24 mouse cellular contexts compared by ENCODE assay signal in genomic region chr12:98548141-98548540, GRCm38 (mm10). TPM values are rescaled to one million over a fixed set of nuclear protein-coding genes. Genes with fewer than 3 reads are reported as not detected.
DNase-seq lines count a peak whose midpoint lies in the region; ATAC-seq and TF ChIP-seq lines count a peak whose summit lies in the region.
"Had no signal": no experiment of that assay in that cellular context is flagged by ENCODE, and none has a peak within 500 bp of the region (broad histone marks: within the 10 kb centered on the region; RNA-seq: fewer than 3 reads in every experiment).

No protein-coding gene starts in this region.

- 81% methylated on average over 9 of the region's 9 CpGs for WGBS in forebrain, embryonic 15.5 days
- 87% methylated on average over 9 of the region's 9 CpGs for WGBS in forebrain, embryonic 13.5 days
- WGBS in cerebellum, adult 2 months: 11% methylated on average over 9 of the region's 9 CpGs

- ATAC-seq in forebrain, embryonic 15.5 days (replicated peaks): no peak
- ATAC-seq in forebrain, embryonic 13.5 days: no peak
- ATAC-seq: intestine, postnatal 0 days; midbrain, embryonic 15.5 days had no signal

- H3K4me3 ChIP-seq in forebrain, embryonic 15.5 days: no peak overlapping the region
- no peak overlapping the region for H3K4me3 ChIP-seq in forebrain, embryonic 13.5 days
- no peak overlapping the region for H3K4me3 ChIP-seq in cerebellum, adult 2 months (replicated peaks; ENCODE audit: insufficient read depth, low read depth, low read length)
- H3K4me3 ChIP-seq: embryonic facial prominence, embryonic 12.5 days; heart, embryonic 12.5 days; hindbrain, embryonic 12.5 days; left cerebral cortex, adult 2 months; limb, embryonic 10.5 days; liver, embryonic 15.5 days; midbrain, embryonic 15.5 days; neural tube, embryonic 12.5 days had no signal

- no peaks in the 10 kb centered on the region for H3K27me3 ChIP-seq in forebrain, embryonic 15.5 days
- H3K27me3 ChIP-seq in forebrain, embryonic 13.5 days: no peaks in the 10 kb centered on the region
- H3K27me3 ChIP-seq in cerebellum, adult 2 months (ENCODE audit: control insufficient read depth, insufficient read depth, low read length): no peaks in the 10 kb centered on the region
- H3K27me3 ChIP-seq: embryonic facial prominence, embryonic 12.5 days; heart, embryonic 12.5 days; hindbrain, embryonic 12.5 days; liver, embryonic 15.5 days; midbrain, embryonic 15.5 days; neural tube, embryonic 12.5 days had no signal

- no peaks in the 10 kb centered on the region for H3K36me3 ChIP-seq in forebrain, embryonic 15.5 days
- peaks cover 12% of the 10 kb centered on the region; the same call in 1 of the 2 replicates for H3K36me3 ChIP-seq in forebrain, embryonic 13.5 days (ENCODE audit: poor library complexity, severe bottlenecking)
- H3K36me3 ChIP-seq: embryonic facial prominence, embryonic 12.5 days; heart, embryonic 12.5 days; hindbrain, embryonic 12.5 days; limb, embryonic 10.5 days; liver, embryonic 15.5 days; midbrain, embryonic 15.5 days; neural tube, embryonic 12.5 days had no signal

- 0 out of 2 replicates have a peak overlapping the region, but pooled peaks have one; percentile 25 for H3K27ac ChIP-seq in forebrain, embryonic 15.5 days (replicated peaks)
- H3K27ac ChIP-seq in forebrain, embryonic 13.5 days: no peak overlapping the region
- H3K27ac ChIP-seq in cerebellum, adult 2 months (ENCODE audit: insufficient read depth, low read length): peak overlapping the region; percentile 51; the same call in 1 of the 2 replicates
- H3K27ac ChIP-seq: embryonic facial prominence, embryonic 12.5 days; hindbrain, embryonic 12.5 days; left cerebral cortex, adult 2 months; limb, embryonic 10.5 days; liver, embryonic 15.5 days; midbrain, embryonic 15.5 days; neural tube, embryonic 12.5 days had no signal

- DNase-seq in ZHBTc4 (ENCODE audit: low read depth, low spot score): peak; percentile 11
- DNase-seq in cerebellum, adult 2 months: peak; percentile 93
- DNase-seq in cerebellum, postnatal 25 days: peak; percentile 94 to 95
- no peak for DNase-seq in ovary, postnatal 14 days (ENCODE audit: low spot score)
- DNase-seq in spleen, postnatal 10 days (ENCODE audit: low spot score in 2 of 2): no peak
- DNase-seq: adrenal gland, adult 8-10 months; heart, postnatal 10 days; kidney, postnatal 4 days; liver; lung, postnatal 4 days; retina, postnatal 1 day; right cerebral cortex, postnatal 25 days; spleen, adult 18-20 months had no signal

- H3K4me1 ChIP-seq in forebrain, embryonic 15.5 days: peaks cover 37% of the 10 kb centered on the region
- H3K4me1 ChIP-seq in forebrain, embryonic 13.5 days: peaks cover 18% of the 10 kb centered on the region; the same call in 1 of the 2 replicates
- H3K4me1 ChIP-seq in cerebellum, adult 2 months (ENCODE audit: control insufficient read depth, insufficient read depth, low read length): peaks cover 42% of the 10 kb centered on the region
- H3K4me1 ChIP-seq: embryonic facial prominence, embryonic 12.5 days; heart, embryonic 12.5 days; hindbrain, embryonic 12.5 days; limb, embryonic 10.5 days; liver, embryonic 15.5 days; neural tube, embryonic 12.5 days had no signal

- H3K4me2 ChIP-seq in forebrain, embryonic 15.5 days (replicated peaks): no peak overlapping the region
- H3K4me2 ChIP-seq in forebrain, embryonic 13.5 days: no peak overlapping the region
- H3K4me2 ChIP-seq: embryonic facial prominence, embryonic 12.5 days; heart, embryonic 12.5 days; hindbrain, embryonic 12.5 days; liver, embryonic 15.5 days; midbrain, embryonic 15.5 days; neural tube, embryonic 12.5 days had no signal

- no peak overlapping the region for H3K9ac ChIP-seq in forebrain, embryonic 15.5 days (replicated peaks)
- H3K9ac ChIP-seq in forebrain, embryonic 13.5 days: no peak overlapping the region
- H3K9ac ChIP-seq: embryonic facial prominence, embryonic 12.5 days; heart, embryonic 12.5 days; hindbrain, embryonic 12.5 days; liver, embryonic 15.5 days; midbrain, embryonic 15.5 days; neural tube, embryonic 12.5 days had no signal

- TF ChIP-seq CTCF in cerebellum, adult 2 months (IDR thresholded peaks at IDR 0.05; ENCODE audit: borderline replicate concordance, insufficient read depth, low read depth, low read length): no peak

- no peak for TF ChIP-seq POLR2A in cerebellum, adult 2 months (IDR thresholded peaks at IDR 0.05; ENCODE audit: borderline replicate concordance, insufficient read depth, low read length)

- H3K9me3 ChIP-seq in forebrain, embryonic 15.5 days: no peaks in the 10 kb centered on the region
- H3K9me3 ChIP-seq in forebrain, embryonic 13.5 days (replicated peaks): no peaks in the 10 kb centered on the region
- H3K9me3 ChIP-seq: embryonic facial prominence, embryonic 12.5 days; heart, embryonic 12.5 days; hindbrain, embryonic 12.5 days; limb, embryonic 10.5 days; liver, embryonic 15.5 days; midbrain, embryonic 15.5 days; neural tube, embryonic 12.5 days had no signal

RNA-seq across cellular contexts. Expression of gene Kcnk10, which starts 30.0 kb away (rescaled TPM):
- 51.7 and 52.1 TPM in 2 replicates for polyA plus RNA-seq in forebrain, embryonic 15.5 days (2015; fragmentation: Nextera tagmentation; extraction: Ambion mirVana)
- 49.1 and 50.9 TPM in 2 replicates for polyA plus RNA-seq in forebrain, embryonic 13.5 days (2015; fragmentation: Nextera tagmentation; extraction: Ambion mirVana)
- 24.0 and 25.2 TPM in 2 replicates for polyA plus RNA-seq in cerebellum, adult 2 months (2012; rRNA removed)

Comparison
In these comparisons a context has a peak if more than half of its experiments do, and no peak if none do; other contexts are left out.
1. DNase-seq: peak in ZHBTc4 (single experiment), cerebellum, adult 2 months (2 of 2) and cerebellum, postnatal 25 days (2 of 2); none in ovary, postnatal 14 days (single experiment) and spleen, postnatal 10 days (0 of 2).